Mouse (Mus musculus): ENCODE measurements around the gene Zdhhc18.

DNA sequence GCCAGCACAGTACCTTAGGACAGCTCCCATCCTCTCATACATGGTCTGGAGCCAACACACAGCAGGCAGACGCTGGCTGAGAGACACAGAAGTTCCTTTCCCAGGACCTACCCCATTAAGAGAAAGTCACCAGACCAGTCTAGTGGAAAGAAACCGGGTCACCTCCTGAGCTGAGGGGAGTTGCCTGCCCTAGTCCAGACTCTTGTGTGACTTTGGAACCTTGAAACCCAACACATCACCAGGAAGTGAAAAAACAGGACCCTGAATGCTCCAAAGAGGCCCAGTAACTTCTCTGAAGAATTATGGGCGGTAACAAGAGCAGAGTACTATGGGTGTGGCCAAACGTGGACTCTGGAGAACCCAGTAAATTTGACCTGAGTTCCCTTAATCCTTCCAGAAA is 51.3 kb downstream of the Zdhhc18 start:
- TF ChIP-seq GATA1 (IDR thresholded peaks at IDR 0.05; ENCODE audit: borderline replicate concordance, low read length) (no peak), FLI1 (IDR thresholded peaks at IDR 0.05; ENCODE audit: low read length) (no peak)
